Comparison of ENCODE assay signal across 9 mouse cellular contexts in genomic region chr11:22981041-22981440, GRCm38 (mm10). TPM values are rescaled to one million over a fixed set of nuclear protein-coding genes. Genes with fewer than 3 reads are reported as not detected.
DNase-seq lines count a peak whose midpoint lies in the region; ATAC-seq and TF ChIP-seq lines count a peak whose summit lies in the region.
"Had no signal": no experiment of that assay in that cellular context is flagged by ENCODE, and none has a peak within 500 bp of the region (broad histone marks: within the 10 kb centered on the region; RNA-seq: fewer than 3 reads in every experiment).

No protein-coding gene starts in this region.

- no peaks in the 10 kb centered on the region for H3K27me3 ChIP-seq in heart, embryonic 14.5 days (ENCODE audit: control insufficient read depth, insufficient read depth, low read length)
- H3K27me3 ChIP-seq in hindbrain, embryonic 13.5 days: no peaks in the 10 kb centered on the region
- 0 out of 2 replicates have a peak, but pooled peaks cover 2% of the 10 kb centered on the region for H3K27me3 ChIP-seq in midbrain, embryonic 13.5 days

- H3K4me3 ChIP-seq in heart, embryonic 14.5 days (ENCODE audit: control insufficient read depth in 1 of 2, insufficient read depth in 1 of 2, low read depth in 1 of 2, low read length in 2 of 2): peak overlapping the region; percentile 31 to 77
- H3K4me3 ChIP-seq in bone marrow, adult 2 months (replicated peaks; ENCODE audit: control insufficient read depth, low read depth, low read length): peak overlapping the region; percentile 45
- H3K4me3 ChIP-seq in hindbrain, embryonic 13.5 days: peak overlapping the region; percentile 64
- H3K4me3 ChIP-seq in midbrain, embryonic 13.5 days (replicated peaks): peak overlapping the region; percentile 61

- H3K36me3 ChIP-seq in heart, embryonic 14.5 days (ENCODE audit: control insufficient read depth, insufficient read depth, low read length): peaks cover 33% of the 10 kb centered on the region
- peaks cover 14% of the 10 kb centered on the region for H3K36me3 ChIP-seq in hindbrain, embryonic 13.5 days
- H3K36me3 ChIP-seq in midbrain, embryonic 13.5 days: peaks cover 20% of the 10 kb centered on the region

- 35% methylated on average over 4 of the region's 4 CpGs for WGBS in heart, embryonic 14.5 days
- WGBS in bone marrow, adult 2 months: 24% methylated on average over 4 of the region's 4 CpGs
- 48% methylated on average over 4 of the region's 4 CpGs for WGBS in hindbrain, embryonic 13.5 days
- WGBS in midbrain, embryonic 13.5 days: 50% methylated on average over 4 of the region's 4 CpGs

- no peak for TF ChIP-seq POLR2A in bone marrow, adult 2 months (IDR thresholded peaks at IDR 0.05; ENCODE audit: borderline replicate concordance, control insufficient read depth, low read depth, low read length)

- no peaks in the 10 kb centered on the region for H3K9me3 ChIP-seq in heart, embryonic 14.5 days (ENCODE audit: control insufficient read depth, low read length)
- no peaks in the 10 kb centered on the region for H3K9me3 ChIP-seq in hindbrain, embryonic 13.5 days
- H3K9me3 ChIP-seq in midbrain, embryonic 13.5 days: no peaks in the 10 kb centered on the region

- no peak for DNase-seq in heart, adult 8-10 months (ENCODE audit: low spot score)
- DNase-seq in ovary, postnatal 36 days (ENCODE audit: low spot score): no peak
- no peak for DNase-seq in left cerebral cortex, postnatal 25 days (ENCODE audit: low spot score in 2 of 2)
- no peak for DNase-seq in layer of hippocampus, adult 8-10 months (ENCODE audit: low spot score in 2 of 2)

- H3K9ac ChIP-seq in heart, embryonic 14.5 days (ENCODE audit: low read length): peak overlapping the region; percentile 84
- H3K9ac ChIP-seq in hindbrain, embryonic 13.5 days: peak overlapping the region; percentile 82
- peak overlapping the region; percentile 78 for H3K9ac ChIP-seq in midbrain, embryonic 13.5 days (replicated peaks)

- peaks cover 5 to 14% of the 10 kb centered on the region in 2 experiments for H3K4me1 ChIP-seq in heart, embryonic 14.5 days (ENCODE audit: control insufficient read depth in 2 of 2, insufficient read depth in 2 of 2, low read length in 2 of 2)
- peaks cover 3% of the 10 kb centered on the region for H3K4me1 ChIP-seq in bone marrow, adult 2 months (ENCODE audit: control insufficient read depth, insufficient read depth, low read length)
- H3K4me1 ChIP-seq in hindbrain, embryonic 13.5 days (replicated peaks): peaks cover 49% of the 10 kb centered on the region
- H3K4me1 ChIP-seq in midbrain, embryonic 13.5 days (replicated peaks): peaks cover 50% of the 10 kb centered on the region

- intact Hi-C loops in left cerebral cortex, postnatal 25 days (cut with DNase I): no loop called here

- peak overlapping the region; percentile 85 for H3K4me2 ChIP-seq in heart, embryonic 14.5 days (ENCODE audit: low read length)
- H3K4me2 ChIP-seq in hindbrain, embryonic 13.5 days: peak overlapping the region; percentile 86
- peak overlapping the region; percentile 78 for H3K4me2 ChIP-seq in midbrain, embryonic 13.5 days (replicated peaks)

- no peak for TF ChIP-seq CTCF in bone marrow, adult 2 months (IDR thresholded peaks at IDR 0.05; ENCODE audit: control insufficient read depth, insufficient read depth, low read length)

- H3K27ac ChIP-seq in heart, embryonic 14.5 days (replicated peaks in 1 of 2; ENCODE audit: control insufficient read depth in 1 of 2, insufficient read depth in 1 of 2, low read depth in 2 of 2, low read length in 2 of 2): peak overlapping the region in 1 of 2 experiments; percentile 98; a peak in 2 of 4 replicates
- H3K27ac ChIP-seq in bone marrow, adult 2 months (ENCODE audit: control insufficient read depth, insufficient read depth, low read depth, low read length, poor library complexity): no peak overlapping the region
- peak overlapping the region; percentile 94; the same call in 1 of the 2 replicates for H3K27ac ChIP-seq in hindbrain, embryonic 13.5 days
- H3K27ac ChIP-seq in midbrain, embryonic 13.5 days: no peak overlapping the region

- ATAC-seq in heart, embryonic 14.5 days (ENCODE audit: insufficient number of reproducible peaks, insufficient read depth, low FRiP score, low read depth): no peak
- 0 out of 2 replicates have a peak, but pooled peaks have one; percentile 2 for ATAC-seq in hindbrain, embryonic 13.5 days (ENCODE audit: low FRiP score)
- ATAC-seq in midbrain, embryonic 13.5 days: no peak

RNA-seq across cellular contexts. Expression of gene Gm28048, which starts 0.8 kb away (rescaled TPM):
- 8.1 and 10.0 TPM in 2 replicates for polyA plus RNA-seq in heart, embryonic 14.5 days (2014; fragmentation: Nextera tagmentation; extraction: Ambion mirVana)
- 1 to 10 TPM; 2.4 to 7.1 (median 4.1) TPM for total RNA-seq in heart, adult 8-10 months (2022)
- polyA plus RNA-seq in bone marrow, adult 2 months (2011; ENCODE audit: insufficient read depth, insufficient read length, low replicate concordance, missing spikeins): 13.8 and 21.9 TPM in 2 replicates
- 4.8 and 6.1 TPM in 2 replicates for polyA plus RNA-seq in hindbrain, embryonic 13.5 days (2015; fragmentation: Nextera tagmentation; extraction: Ambion mirVana)
- polyA plus RNA-seq in midbrain, embryonic 13.5 days (2015; fragmentation: Nextera tagmentation; extraction: Ambion mirVana): 2.7 and 4.4 TPM in 2 replicates
- 10 to 100 TPM; 11.3 to 16.0 TPM for total RNA-seq in left cerebral cortex, postnatal 25 days (2021)
- total RNA-seq in layer of hippocampus, adult 8-10 months (2022): 10 to 100 TPM in 2 of 4 experiments, 1 to 10 TPM in 2; 8.8 to 14.8 (median 10.3) TPM
- polyA plus RNA-seq: liver, adult 2 months had no signal

RNA-seq across cellular contexts. Expression of gene Commd1, which starts 1.1 kb away (rescaled TPM):
- polyA plus RNA-seq in heart, embryonic 14.5 days (2014; fragmentation: Nextera tagmentation; extraction: Ambion mirVana): 361 and 392 TPM in 2 replicates
- total RNA-seq in heart, adult 8-10 months (2022): 100 to 1,000 TPM; 133 to 141 (median 141) TPM
- polyA plus RNA-seq in bone marrow, adult 2 months (2011; ENCODE audit: insufficient read depth, insufficient read length, low replicate concordance, missing spikeins): 27.6 and 51.1 TPM in 2 replicates
- 287 and 301 TPM in 2 replicates for polyA plus RNA-seq in hindbrain, embryonic 13.5 days (2015; fragmentation: Nextera tagmentation; extraction: Ambion mirVana)
- polyA plus RNA-seq in midbrain, embryonic 13.5 days (2015; fragmentation: Nextera tagmentation; extraction: Ambion mirVana): 307 and 311 TPM in 2 replicates
- total RNA-seq in left cerebral cortex, postnatal 25 days (2021): 10 to 100 TPM; 40.3 to 47.2 TPM
- total RNA-seq in layer of hippocampus, adult 8-10 months (2022): 10 to 100 TPM; 39.0 to 59.9 (median 56.6) TPM

RNA-seq across cellular contexts. Expression of gene Zrsr1, which starts 9.2 kb away (rescaled TPM):
- 1.9 and 2.2 TPM in 2 replicates for polyA plus RNA-seq in heart, embryonic 14.5 days (2014; fragmentation: Nextera tagmentation; extraction: Ambion mirVana)
- total RNA-seq in heart, adult 8-10 months (2022): 10 to 100 TPM; 19.1 to 29.4 (median 20.6) TPM
- 31.7 and 34.0 TPM in 2 replicates for polyA plus RNA-seq in bone marrow, adult 2 months (2011; ENCODE audit: insufficient read depth, insufficient read length, low replicate concordance, missing spikeins)
- 6.6 and 8.3 TPM in 2 replicates for polyA plus RNA-seq in hindbrain, embryonic 13.5 days (2015; fragmentation: Nextera tagmentation; extraction: Ambion mirVana)
- polyA plus RNA-seq in midbrain, embryonic 13.5 days (2015; fragmentation: Nextera tagmentation; extraction: Ambion mirVana): 5.8 and 6.7 TPM in 2 replicates
- 10 to 100 TPM; 59.0 to 60.9 TPM for total RNA-seq in left cerebral cortex, postnatal 25 days (2021)
- total RNA-seq in layer of hippocampus, adult 8-10 months (2022): 10 to 100 TPM; 57.8 to 76.0 (median 69.8) TPM

RNA-seq across cellular contexts. Expression of gene Cct4, which starts 9.3 kb away (rescaled TPM):
- 214 and 223 TPM in 2 replicates for polyA plus RNA-seq in heart, embryonic 14.5 days (2014; fragmentation: Nextera tagmentation; extraction: Ambion mirVana)
- total RNA-seq in heart, adult 8-10 months (2022): 100 to 1,000 TPM in 3 of 4 experiments, 10 to 100 TPM in 1; 91.9 to 116 (median 105) TPM
- polyA plus RNA-seq in bone marrow, adult 2 months (2011; ENCODE audit: insufficient read depth, insufficient read length, low replicate concordance, missing spikeins): 60.8 and 121 TPM in 2 replicates
- 309 and 314 TPM in 2 replicates for polyA plus RNA-seq in hindbrain, embryonic 13.5 days (2015; fragmentation: Nextera tagmentation; extraction: Ambion mirVana)
- 315 and 322 TPM in 2 replicates for polyA plus RNA-seq in midbrain, embryonic 13.5 days (2015; fragmentation: Nextera tagmentation; extraction: Ambion mirVana)
- total RNA-seq in left cerebral cortex, postnatal 25 days (2021): 100 to 1,000 TPM; 101 to 109 TPM
- total RNA-seq in layer of hippocampus, adult 8-10 months (2022): 100 to 1,000 TPM in 2 of 4 experiments, 10 to 100 TPM in 2; 93.7 to 125 (median 110) TPM

RNA-seq across cellular contexts. Expression of gene Fam161a, which starts 26.3 kb away (rescaled TPM):
- 2.0 and 2.8 TPM in 2 replicates for polyA plus RNA-seq in heart, embryonic 14.5 days (2014; fragmentation: Nextera tagmentation; extraction: Ambion mirVana)
- 1 to 10 TPM in 3 of 4 experiments, under 1 TPM in 1; 0.79 to 2.2 (median 1.6) TPM for total RNA-seq in heart, adult 8-10 months (2022)
- polyA plus RNA-seq in bone marrow, adult 2 months (2011; ENCODE audit: insufficient read depth, insufficient read length, low replicate concordance, missing spikeins): 2.1 and 6.9 TPM in 2 replicates
- polyA plus RNA-seq in hindbrain, embryonic 13.5 days (2015; fragmentation: Nextera tagmentation; extraction: Ambion mirVana): 6.6 and 7.5 TPM in 2 replicates
- polyA plus RNA-seq in midbrain, embryonic 13.5 days (2015; fragmentation: Nextera tagmentation; extraction: Ambion mirVana): 4.8 and 5.0 TPM in 2 replicates
- 1 to 10 TPM; 2.5 to 4.9 TPM for total RNA-seq in left cerebral cortex, postnatal 25 days (2021)
- total RNA-seq in layer of hippocampus, adult 8-10 months (2022): 1 to 10 TPM; 4.1 to 5.6 (median 4.8) TPM
